Mouse (Mus musculus) thymus, adult 2 months (tissue): ENCODE measurements around the gene Pcyt1a. TPM values are rescaled to one million over a fixed set of nuclear protein-coding genes. Genes with fewer than 3 reads are reported as not detected.

Source experiments
- DNase-seq: peaks from one replicate; pipeline ENCODE4 v3.0.0; 2021
- H3K27ac ChIP-seq: fragments of 200-500 bp; 2 replicates; pipeline ENCODE4 v1.5.1; 2012; ENCODE audit warnings: low read length, control low read depth; ENCODE audit not compliant: control insufficient read depth, insufficient read depth
- H3K27me3 ChIP-seq: fragments of 200-500 bp; 2 replicates; pipeline ENCODE4 v1.6.1; 2012; ENCODE audit warnings: mild to moderate bottlenecking, low read length, moderate library complexity, mixed read lengths; ENCODE audit not compliant: control insufficient read depth, insufficient read depth
- H3K36me3 ChIP-seq: fragments of 200-500 bp; 2 replicates; pipeline ENCODE4 v1.6.1; 2012; ENCODE audit warnings: mild to moderate bottlenecking, low read length, moderate library complexity; ENCODE audit not compliant: control insufficient read depth, insufficient read depth
- H3K4me1 ChIP-seq: fragments of 200-500 bp; replicated peaks from 2 replicates; pipeline ENCODE4 v1.6.1; 2012; ENCODE audit warnings: low read length; ENCODE audit not compliant: control insufficient read depth, insufficient read depth
- H3K4me3 ChIP-seq: fragments of 200-500 bp; 2 replicates; pipeline ENCODE4 v1.5.1; 2012; ENCODE audit warnings: mild to moderate bottlenecking, low read length, control low read depth, moderate library complexity; ENCODE audit not compliant: control insufficient read depth, insufficient read depth
- CTCF ChIP-seq: fragments of 200-500 bp; IDR thresholded peaks from 2 replicates; pipeline ENCODE4 v1.5.1; 2012; ENCODE audit warnings: mild to moderate bottlenecking, control low read depth, low read length, moderate library complexity, borderline replicate concordance; ENCODE audit not compliant: control insufficient read depth, poor library complexity, insufficient read depth; ENCODE audit errors: extremely low read depth
- POLR2A ChIP-seq: fragments of 200-500 bp; IDR thresholded peaks from 2 replicates; pipeline ENCODE4 v1.6.1; 2012; ENCODE audit warnings: mild to moderate bottlenecking, low read length, control low read depth, moderate library complexity; ENCODE audit not compliant: control insufficient read depth, poor library complexity, insufficient read depth; ENCODE audit errors: extremely low read depth
- WGBS: fragments of 180-500 bp; shearing (Covaris S2); methylation state at CpG from one replicate; pipeline ENCODE4 v1.1.7; 2018; 5-methylcytosine and 5-hydroxymethylcytosine counted together
- polyA plus RNA-seq: library from polyadenylated mRNA; depleted of rRNA; stranded (reverse); fragments of >200 nt; gene quantifications from 2 replicates; pipeline ENCODE4 v1.2.3, GENCODE M21; 2012

Pcyt1a gene
- polyA plus RNA-seq, 1 experiment, result 21.2 TPM

GRCm38 (mm10) chr16:32507407-32507806, 76.7 kb downstream of the Pcyt1a start:
- 19% methylated on average over 9 of the region's 9 CpGs for WGBS
- DNase-seq, result peak; percentile 81

GRCm38 (mm10) chr16:32508035-32508434, 77.3 kb downstream of the Pcyt1a start:
- 90% methylated on average over 5 of the region's 5 CpGs for WGBS
- TF ChIP-seq CTCF (no peak), POLR2A (no peak)

More at GRCm38 (mm10) chr16:32507407-32507806, 76.7 kb downstream of the Pcyt1a start:
- H3K4me1 ChIP-seq, result peaks cover 8% of the 10 kb centered on the region
- H3K27me3 ChIP-seq, result no peaks in the 10 kb centered on the region
- H3K4me3 ChIP-seq, result no peak overlapping the region
- H3K36me3 ChIP-seq, result no peaks in the 10 kb centered on the region
- H3K27ac ChIP-seq, result no peak overlapping the region
- no peak for TF ChIP-seq POLR2A
- TF ChIP-seq CTCF, result peak; percentile 96

GRCm38 (mm10) chr16:32508506-32509065, 77.9 kb downstream of the Pcyt1a start:
- H3K27me3 ChIP-seq, result no peaks in the 10 kb centered on the region
- H3K27ac ChIP-seq, result no peak overlapping the region
- H3K36me3 ChIP-seq, result no peaks in the 10 kb centered on the region
- H3K4me1 ChIP-seq, result peaks cover 8% of the 10 kb centered on the region
- TF ChIP-seq CTCF, result no peak
- TF ChIP-seq POLR2A, result no peak
- DNase-seq, result no peak
- 70% methylated on average over 3 of the region's 3 CpGs for whole genome bisulfite sequencing
- no peak overlapping the region for H3K4me3 ChIP-seq

More at GRCm38 (mm10) chr16:32508035-32508434, 77.3 kb downstream of the Pcyt1a start:
- no peak for DNase-seq
- no peaks in the 10 kb centered on the region for H3K36me3 ChIP-seq
- H3K4me3 ChIP-seq, result no peak overlapping the region
- H3K27me3 ChIP-seq, result no peaks in the 10 kb centered on the region
- H3K27ac ChIP-seq, result no peak overlapping the region
- H3K4me1 ChIP-seq, result peaks cover 8% of the 10 kb centered on the region

DNA sequence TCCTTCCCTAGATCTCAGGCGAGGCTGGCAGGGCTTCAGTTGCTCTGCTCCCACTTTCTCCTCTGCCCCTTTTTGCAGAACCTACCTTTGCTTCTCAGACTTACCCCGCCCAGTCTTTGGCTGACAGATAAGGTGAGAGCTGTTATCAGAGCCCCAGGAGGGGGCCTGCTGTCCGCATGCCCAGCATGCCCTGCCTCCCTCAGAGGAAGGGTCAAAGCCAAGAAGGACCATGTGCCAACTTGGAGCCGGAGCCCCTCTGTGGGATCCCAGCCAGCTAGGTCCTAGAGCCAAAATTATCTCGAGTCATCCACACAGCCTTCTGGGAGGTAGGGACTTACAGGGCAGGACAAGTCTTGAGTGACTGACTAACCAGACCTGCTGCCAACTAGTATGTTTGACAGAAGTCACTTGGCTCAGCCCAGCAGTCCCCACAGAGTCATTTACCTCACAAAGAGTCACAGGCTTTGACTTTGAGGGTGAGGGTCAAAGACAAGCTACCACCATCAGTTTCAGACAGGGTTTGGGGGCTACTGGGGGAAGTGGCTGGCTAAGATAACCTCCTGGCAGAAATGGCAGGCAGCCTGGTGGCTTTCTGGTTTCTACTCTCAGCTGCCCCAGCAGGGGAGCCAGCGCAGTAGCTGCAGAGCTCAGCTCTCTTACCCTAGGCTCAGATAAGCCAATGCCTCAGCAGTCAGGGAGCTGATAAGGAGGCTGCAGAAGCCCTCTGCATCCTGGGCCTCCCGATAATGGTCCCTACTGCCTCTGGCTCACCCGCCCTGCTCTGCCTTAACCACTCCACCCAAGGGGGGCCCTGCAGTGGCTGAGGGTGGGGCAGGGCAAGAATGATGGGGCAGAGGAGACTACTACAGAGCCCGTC, 78.6 kb downstream of the Pcyt1a start:
- TF ChIP-seq POLR2A, result no peak
- 0 out of 2 replicates have a peak, but pooled peaks have one; percentile 7 for TF ChIP-seq CTCF
- H3K4me1 ChIP-seq, result peaks cover 11% of the 10 kb centered on the region
- no peak for DNase-seq
- no peak overlapping the region for H3K4me3 ChIP-seq
- no peaks in the 10 kb centered on the region for H3K36me3 ChIP-seq
- WGBS, result 70% methylated on average over 9 of the region's 9 CpGs
- H3K27me3 ChIP-seq, result no peaks in the 10 kb centered on the region
- H3K27ac ChIP-seq, result no peak overlapping the region

GRCm38 (mm10) chr16:32510399-32511337, 79.9 kb downstream of the Pcyt1a start:
- Histone ChIP-seq H3K27ac (no peak overlapping the region), H3K4me3 (no peak overlapping the region), H3K36me3 (no peaks in the 10 kb centered on the region), H3K27me3 (no peaks in the 10 kb centered on the region), H3K4me1 (peaks cover 18% of the 10 kb centered on the region)
- TF ChIP-seq CTCF (no peak), POLR2A (no peak)
- no peak for DNase-seq
- 87% methylated on average over 18 of the region's 18 CpGs for WGBS

GRCm38 (mm10) chr16:32511338-32511734, 80.6 kb downstream of the Pcyt1a start:
- Histone ChIP-seq H3K4me1 (peaks cover 24% of the 10 kb centered on the region), H3K27me3 (no peaks in the 10 kb centered on the region), H3K27ac (no peak overlapping the region), H3K4me3 (no peak overlapping the region), H3K36me3 (no peaks in the 10 kb centered on the region)
- no peak for TF ChIP-seq POLR2A
- no peak for TF ChIP-seq CTCF
- 95% methylated on average over 3 of the region's 3 CpGs for WGBS
- DNase-seq, result no peak
